Mouse (Mus musculus) layer of hippocampus, adult 2 months (tissue): ENCODE results near the gene Dnajb12. TPM values are rescaled to one million over a fixed set of nuclear protein-coding genes. Genes with fewer than 3 reads are reported as not detected.
A peak's percentile ranks its signal among the peaks of the same experiment; 100 is the strongest.
"Not testable (repeated sequence)": the region's sequence is repeated elsewhere in the genome, so short reads cannot be mapped to it uniquely, and the experiment has no call there.

ENCODE experiments used
- DNase-seq, 2 experiments: peaks; one replicate each; pipeline ENCODE4 v3.0.0; 2022; ENCODE audit warnings: low spot score in 2 of 2
- H3K27ac ChIP-seq: fragments of 200-600 bp; 2 replicates; pipeline ENCODE4 v1.8.1; 2022
- H3K4me3 ChIP-seq: fragments of 200-600 bp; 2 replicates; pipeline ENCODE4 v1.8.1; 2022; ENCODE audit warnings: mild to moderate bottlenecking
- CTCF ChIP-seq: fragments of 200-600 bp; conservative IDR thresholded peaks from 2 replicates; pipeline ENCODE4 v1.8.1; 2022; ENCODE audit warnings: antibody characterized with exemption, mild to moderate bottlenecking, moderate library complexity
- total RNA-seq, 2 experiments: library from RNA; stranded (reverse); gene quantifications; 2 replicates each; pipeline ENCODE4 v1.2.3; 2021

Gene Dnajb12
- total RNA-seq, 2 experiments from 2014 or later = 54.4 to 56.8 TPM

DNA sequence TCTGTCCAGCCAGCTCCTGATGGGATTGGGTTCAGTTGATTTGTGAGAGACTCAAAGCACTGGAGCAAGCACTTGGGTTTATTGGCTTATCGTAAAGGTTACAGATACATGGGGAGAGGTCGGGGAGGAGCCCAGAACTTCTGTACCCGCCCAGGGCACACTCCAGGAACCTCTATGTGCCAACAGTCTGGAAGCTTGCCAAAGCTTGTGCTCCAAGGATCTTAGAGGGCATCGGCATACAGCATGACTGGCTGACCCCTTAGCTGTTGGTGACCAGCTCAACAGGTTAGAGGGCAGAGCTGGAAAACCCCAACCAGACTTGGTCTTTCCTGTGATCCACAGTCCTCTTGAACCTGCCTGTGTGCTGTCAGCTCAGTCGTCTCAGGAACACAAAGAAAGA lies 22.2 kb upstream of the Dnajb12 start:
- peak overlapping the region; percentile 76; the same call in 1 of the 2 replicates for H3K27ac ChIP-seq
- H3K4me3 ChIP-seq = no peak overlapping the region
- TF ChIP-seq CTCF = no peak
- no peak for DNase-seq

DNA sequence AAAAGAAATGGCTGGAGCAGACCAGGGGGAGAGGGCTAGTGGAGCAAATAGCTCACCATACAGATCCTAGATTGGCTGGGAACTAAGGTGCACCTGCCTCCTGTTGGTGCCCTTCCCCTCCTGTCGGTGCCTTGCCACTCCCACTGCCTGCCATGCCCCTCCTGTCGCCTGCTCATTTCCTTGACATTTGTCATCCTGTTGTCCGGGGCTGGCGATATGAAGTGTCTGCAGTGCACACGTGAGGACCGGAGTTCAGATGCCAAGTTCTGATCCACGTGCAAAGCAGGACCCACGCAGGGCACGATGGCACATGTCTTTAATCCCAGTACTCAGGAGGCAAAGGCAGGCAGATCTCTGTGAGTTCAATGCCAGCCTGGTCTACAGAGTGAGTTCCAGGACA lies 18.7 kb upstream of the Dnajb12 start:
- no peak overlapping the region for H3K4me3 ChIP-seq
- no peak for TF ChIP-seq CTCF
- no peak for DNase-seq
- H3K27ac ChIP-seq = no peak overlapping the region

DNA sequence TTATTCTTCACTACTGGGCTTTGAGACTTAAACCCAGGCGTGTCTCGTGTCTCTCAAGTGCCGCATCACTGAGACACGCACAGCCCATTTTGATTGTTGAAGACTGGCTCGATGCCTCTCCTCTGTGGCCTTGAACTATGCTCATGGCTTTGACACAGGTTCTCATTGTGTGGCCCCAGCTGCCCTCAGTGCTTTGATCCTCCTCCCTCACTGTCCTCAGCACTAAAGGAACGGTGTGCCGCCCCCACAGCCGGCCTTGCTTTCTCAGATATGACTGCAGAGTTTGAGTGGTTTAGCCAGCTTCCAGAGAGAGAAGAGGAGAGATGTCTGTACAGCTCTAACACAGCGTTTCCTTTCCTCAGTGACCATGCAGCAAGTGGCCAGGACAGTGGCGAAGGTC lies 18.2 kb upstream of the Dnajb12 start:
- no peak for TF ChIP-seq CTCF

DNA sequence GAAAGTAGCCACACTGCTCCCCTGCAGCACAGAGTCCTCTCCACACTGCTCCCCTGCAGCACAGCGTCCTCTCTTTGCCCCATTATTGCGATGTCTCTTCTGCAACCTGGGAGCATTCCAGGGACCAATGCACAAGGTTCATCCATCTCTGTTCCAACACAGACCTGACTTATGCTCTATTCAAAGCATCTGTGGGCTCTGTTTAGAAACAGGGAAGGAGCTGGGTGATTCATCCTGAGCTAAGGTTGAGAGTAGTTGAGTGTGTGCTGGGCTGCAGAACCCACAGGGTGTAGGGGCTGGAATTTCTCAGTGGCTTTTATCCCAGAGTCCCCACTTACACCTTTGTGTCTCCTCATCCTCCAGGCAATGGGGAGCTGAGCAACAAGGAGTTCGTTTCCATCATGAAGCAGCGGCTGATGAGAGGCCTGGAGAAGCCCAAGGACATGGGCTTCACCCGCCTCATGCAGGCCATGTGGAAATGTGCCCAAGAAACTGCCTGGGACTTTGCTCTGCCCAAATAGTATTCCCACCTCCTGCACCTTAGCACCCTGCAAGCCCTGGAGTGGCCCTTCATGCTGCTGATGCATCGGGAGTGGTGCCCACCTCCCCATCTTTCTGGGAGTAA lies 16.4 kb upstream of the Dnajb12 start:
- no peak for TF ChIP-seq CTCF
- no peak for DNase-seq
- Histone ChIP-seq H3K27ac (peak overlapping the region; percentile 90), H3K4me3 (no peak overlapping the region)

More for the DNA sequence above, 18.2 kb upstream of the Dnajb12 start:
- Histone ChIP-seq H3K27ac (no peak overlapping the region), H3K4me3 (no peak overlapping the region)
- no peak for DNase-seq

DNA sequence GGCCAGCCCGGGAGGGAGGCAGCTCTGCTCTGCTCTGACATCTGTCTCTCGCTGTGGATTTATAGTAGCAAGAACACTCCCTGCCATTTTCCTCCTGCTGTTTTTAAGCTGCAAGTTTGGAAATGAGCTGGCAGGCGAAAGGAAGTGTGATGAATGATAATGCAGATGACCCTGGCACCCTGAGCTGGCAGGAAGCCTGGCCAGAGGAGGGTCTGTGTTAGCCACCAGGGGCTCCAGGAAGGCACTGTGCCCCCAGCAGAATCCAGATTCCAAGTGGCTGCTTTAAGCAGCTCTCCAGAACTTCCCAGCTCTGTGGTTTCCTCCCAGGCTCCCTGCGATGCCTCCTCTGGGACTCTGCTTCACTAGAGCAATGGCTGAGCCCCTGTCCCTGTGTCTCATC lies 15.7 kb upstream of the Dnajb12 start:
- no peak for TF ChIP-seq CTCF
- peak overlapping the region; percentile 90 for H3K27ac ChIP-seq
- DNase-seq = no peak
- no peak overlapping the region for H3K4me3 ChIP-seq

DNA sequence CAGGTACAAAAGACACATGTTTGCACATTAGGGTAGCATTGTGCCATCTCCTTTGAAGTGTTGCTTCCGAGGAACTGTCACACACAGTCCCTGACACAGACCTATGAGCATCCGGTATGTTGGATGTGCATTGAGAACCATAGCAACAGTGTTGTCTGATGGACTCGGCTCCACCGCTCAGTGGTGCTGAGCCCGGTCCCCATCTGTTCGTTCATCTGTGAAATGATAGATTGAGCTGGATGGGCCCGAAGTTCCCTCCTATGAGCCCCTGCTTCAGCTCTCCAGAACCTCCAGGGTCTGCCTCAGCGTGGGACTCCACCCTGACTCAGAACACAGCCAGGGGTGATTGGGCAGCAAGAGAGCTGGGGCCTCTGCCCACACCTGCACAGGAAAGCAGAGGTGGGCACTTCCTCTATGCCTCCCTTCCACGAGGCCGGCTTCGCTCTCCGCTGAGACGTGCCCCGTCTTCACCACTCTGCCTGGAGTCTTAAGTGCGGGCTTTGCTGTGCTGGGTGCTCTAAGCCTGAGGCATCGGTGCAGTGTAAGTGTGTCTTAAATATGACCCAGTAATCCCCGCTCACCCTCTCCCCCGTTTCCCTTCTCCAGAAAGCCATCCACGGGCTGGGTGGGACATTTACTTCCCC lies 15.0 kb upstream of the Dnajb12 start:
- DNase-seq = peak; percentile 50 to 65
- no peak for TF ChIP-seq CTCF
- no peak overlapping the region for H3K4me3 ChIP-seq
- H3K27ac ChIP-seq = peak overlapping the region; percentile 90

DNA sequence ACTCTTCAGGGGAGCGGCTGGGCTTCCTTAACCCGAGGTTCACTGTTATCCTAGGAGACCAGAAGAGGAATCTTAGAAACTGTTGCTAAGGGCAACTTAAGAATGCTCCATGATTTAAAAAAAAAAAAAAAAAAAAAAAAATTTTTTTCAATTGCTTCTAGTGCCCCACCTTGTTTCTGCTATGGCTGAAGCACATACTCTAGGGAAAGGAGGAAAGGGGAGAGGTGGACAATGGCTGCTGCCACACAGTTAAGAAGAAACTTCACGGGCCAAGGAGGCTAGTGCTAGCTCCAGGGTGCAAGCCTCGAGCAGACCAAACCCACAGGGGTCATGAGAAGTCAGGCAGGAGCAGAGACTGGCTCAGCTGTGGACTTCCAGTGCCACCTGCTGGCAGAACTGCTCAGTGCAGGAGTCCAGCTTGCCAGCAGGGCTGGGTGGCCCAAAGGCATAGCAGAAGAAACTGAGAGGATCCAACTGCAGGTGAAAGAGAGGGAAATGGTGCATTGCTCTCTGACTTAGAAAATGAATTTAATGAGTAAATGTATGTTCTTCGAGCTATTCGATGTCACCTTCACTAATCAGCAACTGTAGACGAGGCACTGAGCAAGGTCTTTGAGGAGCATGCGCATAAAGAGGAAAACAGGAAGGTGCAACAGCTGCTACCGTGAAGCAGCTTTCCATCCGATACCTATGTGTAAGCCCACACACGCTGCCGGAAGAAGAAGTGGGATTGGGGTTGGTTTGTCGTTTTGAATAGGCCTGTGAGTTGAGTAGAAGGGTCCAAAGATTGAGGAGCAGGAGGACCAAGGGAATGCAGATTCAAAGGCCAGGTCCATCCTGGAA lies 14.3 kb upstream of the Dnajb12 start:
- peak; percentile 98 for TF ChIP-seq CTCF

DNA sequence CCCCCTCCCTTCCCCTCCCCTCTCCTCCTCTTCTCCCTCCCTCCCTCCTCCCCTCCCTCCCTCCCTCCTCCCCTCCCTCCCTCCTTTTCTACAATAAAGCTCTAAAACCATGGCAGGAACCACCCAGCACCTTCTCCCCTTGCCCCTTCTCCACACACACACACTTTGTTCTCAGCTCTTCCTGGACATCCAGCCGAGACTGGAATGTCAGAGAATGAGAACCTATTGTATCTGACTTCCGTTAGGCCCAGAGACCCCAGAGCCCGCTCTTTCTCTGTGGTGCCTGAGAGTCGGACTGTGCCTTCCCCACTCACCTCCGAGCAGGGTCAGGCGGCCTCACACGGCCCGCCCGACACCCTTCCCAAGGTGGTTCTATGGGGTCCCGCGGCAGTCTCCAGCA lies 11.1 kb upstream of the Dnajb12 start:
- no peak for DNase-seq
- no peak for TF ChIP-seq CTCF
- no peak overlapping the region for H3K27ac ChIP-seq
- H3K4me3 ChIP-seq = no peak overlapping the region

More for the DNA sequence above, 14.3 kb upstream of the Dnajb12 start:
- DNase-seq = peak; percentile 80 to 94
- no peak overlapping the region for H3K4me3 ChIP-seq
- H3K27ac ChIP-seq = peak overlapping the region; percentile 90

DNA sequence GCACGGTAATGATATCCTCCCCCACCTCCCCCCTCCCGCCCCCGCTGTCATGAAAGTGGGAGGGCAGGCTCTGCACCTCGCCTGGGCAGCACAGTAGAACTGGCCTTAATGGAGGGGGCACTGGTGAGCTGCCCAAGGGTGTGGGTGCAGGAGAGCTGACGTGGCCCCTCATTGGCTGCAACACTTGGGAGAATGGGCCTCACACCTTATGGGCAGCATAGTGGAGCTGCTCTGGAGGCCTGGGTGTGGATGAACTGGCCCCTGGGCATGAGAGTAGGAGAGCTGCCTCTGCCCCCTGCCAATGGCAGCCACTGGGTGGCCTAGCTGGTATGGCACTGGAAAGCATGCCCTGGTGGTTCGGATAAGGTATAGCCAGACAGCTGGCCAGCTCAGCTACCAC lies 9.3 kb upstream of the Dnajb12 start:
- DNase-seq = no peak
- TF ChIP-seq CTCF = no peak
- Histone ChIP-seq H3K4me3 (no peak overlapping the region), H3K27ac (no peak overlapping the region)

DNA sequence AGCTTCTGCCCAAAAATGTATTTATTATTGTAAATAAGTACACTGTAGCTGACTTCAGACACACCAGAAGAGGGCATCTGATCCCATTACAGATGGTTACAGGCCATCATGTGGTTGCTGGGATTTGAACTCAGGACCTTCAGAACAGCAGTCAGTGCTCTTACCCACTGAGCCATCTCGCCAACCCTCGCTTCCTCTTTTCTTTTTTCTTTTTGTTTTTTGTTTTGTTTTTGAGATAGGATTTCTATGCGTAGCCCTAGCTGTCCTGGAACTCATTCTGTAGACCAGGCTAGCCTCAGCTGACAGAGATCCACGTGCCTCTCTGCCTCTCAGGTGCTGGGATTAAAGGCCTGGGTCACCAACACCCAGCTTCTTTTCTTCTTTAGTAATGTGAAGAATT lies 6.7 kb upstream of the Dnajb12 start:
- H3K4me3 ChIP-seq, DNase-seq, H3K27ac ChIP-seq: not testable (repeated sequence)

DNA sequence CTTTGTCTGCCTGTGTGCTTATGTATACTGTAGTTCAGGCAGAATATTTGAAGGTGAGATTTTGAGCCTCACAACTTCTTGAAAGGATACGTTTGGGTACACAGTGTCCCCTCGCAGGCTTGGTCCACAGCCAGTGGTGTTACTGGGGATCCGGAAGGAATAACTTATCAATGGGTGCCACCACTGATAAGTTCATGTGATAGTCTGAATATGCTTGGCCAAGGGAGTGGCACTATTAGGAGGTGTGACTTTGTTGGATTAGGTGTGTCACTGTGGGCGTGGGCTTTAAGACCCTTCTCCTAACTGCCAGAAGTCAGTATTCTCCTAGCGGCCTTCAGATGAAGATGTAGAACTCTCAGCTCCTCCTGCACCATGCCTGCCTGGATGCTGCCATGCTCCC lies 6.2 kb upstream of the Dnajb12 start:
- no peak for DNase-seq
- Histone ChIP-seq H3K27ac (no peak overlapping the region), H3K4me3 (no peak overlapping the region)
- TF ChIP-seq CTCF = no peak

DNA sequence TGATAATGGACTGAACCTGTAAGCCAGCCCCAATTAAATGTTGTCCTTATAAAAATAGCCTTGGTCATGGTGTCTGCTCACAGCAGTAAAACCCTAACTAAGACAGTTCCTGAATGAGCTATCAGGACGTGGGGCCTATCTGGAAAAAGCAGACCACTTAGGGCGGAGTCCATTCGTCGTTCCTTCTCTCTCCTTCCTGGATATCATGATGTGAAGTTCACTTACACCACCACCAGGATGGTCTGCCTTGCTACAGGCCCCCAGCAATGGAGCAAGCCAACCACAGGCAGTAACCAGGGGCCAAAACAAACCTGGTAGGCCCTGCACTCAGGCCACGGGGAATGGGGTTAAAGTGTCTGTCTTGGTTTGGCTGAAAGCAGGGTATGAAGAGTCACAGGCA lies 5.7 kb upstream of the Dnajb12 start:
- no peak for DNase-seq
- no peak for TF ChIP-seq CTCF

DNA sequence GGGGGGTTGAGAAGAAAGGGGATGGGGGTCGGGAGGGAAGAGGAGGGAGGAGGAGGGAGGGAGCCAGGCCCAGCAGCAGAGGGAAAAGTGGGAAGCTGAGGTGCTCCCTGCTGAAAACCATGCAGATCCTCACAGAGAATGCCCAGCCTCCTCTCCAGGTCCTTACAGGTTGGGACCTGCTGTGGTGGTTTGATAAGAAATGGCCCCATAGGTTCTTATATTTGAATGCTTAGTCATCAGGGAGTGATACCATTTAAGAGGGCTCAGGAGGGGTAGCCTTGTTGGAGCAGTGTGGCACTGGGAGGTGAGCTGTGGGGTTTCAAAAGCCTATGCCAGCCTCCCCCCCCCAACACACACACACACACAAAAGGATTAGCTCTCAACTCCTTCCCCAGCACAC lies 4.0 kb upstream of the Dnajb12 start:
- Histone ChIP-seq H3K4me3 (no peak overlapping the region), H3K27ac (no peak overlapping the region)
- TF ChIP-seq CTCF = no peak
- DNase-seq = no peak

More for the DNA sequence above, 5.7 kb upstream of the Dnajb12 start:
- H3K4me3 ChIP-seq = no peak overlapping the region
- no peak overlapping the region for H3K27ac ChIP-seq

DNA sequence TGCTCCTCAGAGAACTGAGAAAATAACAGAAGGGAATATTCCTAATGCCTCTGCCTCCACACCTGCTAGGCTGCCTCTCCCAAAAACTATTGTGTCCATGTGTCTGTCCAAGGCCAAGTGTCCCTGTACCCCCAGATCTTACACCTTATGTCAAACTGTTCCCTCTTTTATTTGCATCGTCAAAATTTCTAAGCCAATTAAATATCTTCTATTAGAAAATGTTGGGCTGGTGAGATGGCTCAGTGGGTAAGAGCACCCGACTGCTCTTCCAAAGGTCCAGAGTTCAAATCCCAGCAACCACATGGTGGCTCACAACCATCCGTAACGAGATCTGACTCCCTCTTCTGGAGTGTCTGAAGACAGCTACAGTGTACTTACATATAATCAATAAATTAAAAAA lies 2.7 kb upstream of the Dnajb12 start:
- H3K4me3 ChIP-seq, H3K27ac ChIP-seq, DNase-seq: not testable (repeated sequence)
